Mouse (Mus musculus) right cerebral cortex, postnatal 36 days (tissue): ENCODE data around the gene Onecut1.

Experiments used
- DNase-seq, 2 experiments: peaks; one replicate each; pipeline ENCODE4 v3.0.0; 2022; ENCODE audit warnings: low spot score in 2 of 2, mixed read lengths in 1 of 2

Onecut1 gene

GRCm38 (mm10) chr9:74861561-74861980 is at the start of gene Onecut1:
Gene Onecut1 (plus strand): TSS chr9:74861921.
- no peak for DNase-seq

GRCm38 (mm10) chr9:74819736-74820511 is 41.8 kb upstream of the Onecut1 start:
- no peak for DNase-seq

GRCm38 (mm10) chr9:74825102-74825501 is 36.6 kb upstream of the Onecut1 start:
- no peak for DNase-seq

GRCm38 (mm10) chr9:74829206-74829605 is 32.5 kb upstream of the Onecut1 start:
- no peak for DNase-seq

- DNase-seq, result no peak
Observed at GRCm38 (mm10) chr9:74842890-74843289, 18.8 kb upstream of the Onecut1 start.

GRCm38 (mm10) chr9:74846867-74847830 is 14.6 kb upstream of the Onecut1 start:
- DNase-seq, result no peak

- DNase-seq, result no peak
Observed at GRCm38 (mm10) chr9:74848411-74849194, 13.1 kb upstream of the Onecut1 start.

GRCm38 (mm10) chr9:74849195-74849978 is 12.3 kb upstream of the Onecut1 start:
- no peak for DNase-seq

- no peak for DNase-seq
Observed at GRCm38 (mm10) chr9:74849979-74850780, 11.5 kb upstream of the Onecut1 start.

- no peak for DNase-seq
Observed at GRCm38 (mm10) chr9:74850781-74851145, 11.0 kb upstream of the Onecut1 start.

GRCm38 (mm10) chr9:74851601-74852000 is 10.1 kb upstream of the Onecut1 start:
- no peak for DNase-seq

- no peak for DNase-seq
Observed at GRCm38 (mm10) chr9:74852361-74852760, 9.4 kb upstream of the Onecut1 start.

GRCm38 (mm10) chr9:74853191-74854072 is 8.3 kb upstream of the Onecut1 start:
- DNase-seq, result no peak

- no peak for DNase-seq
Observed at GRCm38 (mm10) chr9:74854073-74854591, 7.6 kb upstream of the Onecut1 start.

GRCm38 (mm10) chr9:74855446-74855845 is 6.3 kb upstream of the Onecut1 start:
- DNase-seq, result no peak

- DNase-seq, result no peak
Observed at GRCm38 (mm10) chr9:74856578-74857507, 4.9 kb upstream of the Onecut1 start.

- DNase-seq, result no peak
Observed at GRCm38 (mm10) chr9:74857508-74857840, 4.2 kb upstream of the Onecut1 start.

- no peak for DNase-seq
Observed at GRCm38 (mm10) chr9:74858111-74858510, 3.6 kb upstream of the Onecut1 start.
